Mouse (Mus musculus): ENCODE data around the gene Ndufaf2. TPM values are rescaled to one million over a fixed set of nuclear protein-coding genes. Genes with fewer than 3 reads are reported as not detected.

Gene Ndufaf2
- total and polyA plus RNA-seq, 2 experiments, result 10.5 to 26.1 TPM

DNA sequence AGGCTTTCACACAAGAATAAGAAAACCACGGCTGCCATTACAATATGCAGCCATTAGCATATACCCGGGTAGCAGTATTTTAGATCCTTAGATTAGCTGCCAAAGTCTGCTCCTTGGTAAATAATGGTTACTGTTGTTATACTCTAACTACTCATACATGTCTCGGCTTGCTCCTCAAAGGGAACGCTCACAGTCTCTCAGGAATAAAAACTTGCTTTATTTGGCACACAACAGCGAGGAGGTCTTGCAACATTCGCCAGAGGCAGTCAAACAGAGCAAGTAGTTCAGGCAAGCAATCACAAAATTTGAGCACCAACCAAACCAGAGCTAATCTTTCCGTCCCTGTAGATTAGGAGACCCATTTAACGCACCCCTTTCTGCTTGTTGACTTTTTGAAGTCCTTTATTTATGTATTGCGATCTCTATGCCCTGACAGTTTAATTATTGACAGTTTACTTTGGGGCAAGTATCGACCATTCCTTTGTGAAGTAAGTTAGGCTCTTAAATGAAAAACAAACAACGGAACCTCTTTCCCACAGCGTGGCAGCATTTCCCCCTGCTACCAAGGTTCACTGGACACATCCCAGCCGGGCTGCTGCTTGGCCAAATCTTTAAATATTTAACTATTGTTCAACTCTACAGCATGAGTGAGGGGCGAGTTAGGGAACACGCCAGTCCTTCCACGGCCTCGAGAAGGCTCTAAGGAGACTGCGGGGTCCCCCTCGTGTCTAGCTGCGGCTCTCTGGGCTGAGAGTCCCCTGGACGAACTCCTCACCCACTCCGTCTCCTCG is 114.8 kb downstream of the Ndufaf2 start:
- Histone ChIP-seq H3K27me3 (ENCODE audit: control insufficient read depth, insufficient read depth, low read length) (no peaks in the 10 kb centered on the region), H3K4me3 (ENCODE audit: insufficient read depth, low read depth, low read length) (peak overlapping the region; percentile 96), H3K4me1 (ENCODE audit: control insufficient read depth, insufficient read depth, low read length) (peaks cover 8% of the 10 kb centered on the region), H3K36me3 (ENCODE audit: control insufficient read depth, insufficient read depth, low read length) (peaks cover 13% of the 10 kb centered on the region; the same call in 1 of the 2 replicates), H3K9ac (ENCODE audit: low read depth, low read length) (peak overlapping the region; percentile 94), H3K27ac (replicated peaks; ENCODE audit: insufficient read depth, low read depth, low read length) (peak overlapping the region; percentile 97), H3K79me2 (ENCODE audit: control insufficient read depth, insufficient read depth, low read length) (no peaks in the 10 kb centered on the region; the same call in 1 of the 2 replicates)
- WGBS, result under 1% methylated on average over 23 of the region's 23 CpGs
- peak; percentile 96 for DNase-seq (ENCODE audit: extremely low read depth, low read depth, low spot score)
- TF ChIP-seq POLR2A (IDR thresholded peaks at IDR 0.05; ENCODE audit: extremely low read depth, insufficient read depth, low read length), result no peak

DNA sequence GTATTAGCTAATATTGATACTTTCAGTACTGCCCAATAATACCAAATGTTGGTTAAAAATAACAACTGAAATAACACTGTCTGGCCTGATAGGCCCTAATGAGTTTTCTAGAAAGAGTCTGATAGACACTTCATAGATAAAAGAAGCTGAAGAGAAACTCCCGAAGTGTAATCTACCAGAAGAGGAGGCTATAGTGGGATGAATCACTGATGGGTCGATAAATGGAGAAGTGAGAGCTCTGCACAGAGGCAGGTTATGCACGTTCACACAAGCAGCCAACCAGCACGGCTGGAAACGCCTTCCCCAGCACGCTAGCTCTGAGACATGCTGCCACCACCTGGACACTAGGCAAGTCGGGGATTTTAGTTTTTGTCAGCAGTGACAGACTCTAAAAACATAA is 117.1 kb downstream of the Ndufaf2 start:
- Histone ChIP-seq H3K27ac (replicated peaks; ENCODE audit: insufficient read depth, low read depth, low read length) (no peak overlapping the region), H3K27me3 (ENCODE audit: control insufficient read depth, insufficient read depth, low read length) (no peaks in the 10 kb centered on the region), H3K36me3 (ENCODE audit: control insufficient read depth, insufficient read depth, low read length) (no peaks in the 10 kb centered on the region; the same call in 1 of the 2 replicates), H3K4me3 (ENCODE audit: insufficient read depth, low read depth, low read length) (no peak overlapping the region), H3K79me2 (ENCODE audit: control insufficient read depth, insufficient read depth, low read length) (no peaks in the 10 kb centered on the region; the same call in 1 of the 2 replicates), H3K4me1 (ENCODE audit: control insufficient read depth, insufficient read depth, low read length) (peaks cover 8% of the 10 kb centered on the region), H3K9ac (ENCODE audit: low read depth, low read length) (no peak overlapping the region)
- WGBS, result under 1% methylated on average over 7 of the region's 7 CpGs
- DNase-seq (ENCODE audit: extremely low read depth, low read depth, low spot score), result peak; percentile 74
- TF ChIP-seq POLR2A (IDR thresholded peaks at IDR 0.05; ENCODE audit: extremely low read depth, insufficient read depth, low read length) (no peak), CTCF (IDR thresholded peaks at IDR 0.05; ENCODE audit: low read depth, low read length) (peak; percentile 88)

DNA sequence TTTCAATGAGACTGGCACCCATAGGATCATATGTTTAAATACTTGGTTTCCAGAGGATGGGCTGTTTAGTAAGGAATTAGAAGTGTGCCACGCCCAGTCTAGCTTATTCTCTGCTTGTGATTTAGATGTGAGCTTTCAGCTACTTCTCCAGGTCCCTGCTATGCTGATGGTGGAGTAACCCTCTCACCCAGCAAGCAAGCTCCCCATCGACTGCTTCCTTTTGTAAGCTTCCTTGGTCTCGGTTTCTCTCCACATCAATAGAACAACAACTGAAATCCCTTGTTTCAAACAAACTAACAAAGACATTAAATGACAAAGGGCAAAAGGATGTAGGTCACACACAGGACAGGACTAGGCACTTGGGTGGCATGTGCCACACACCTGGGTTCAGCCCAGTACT is 118.0 kb downstream of the Ndufaf2 start:
- H3K27me3 ChIP-seq (ENCODE audit: control insufficient read depth, insufficient read depth, low read length), result no peaks in the 10 kb centered on the region
- DNase-seq (ENCODE audit: extremely low read depth, low read depth, low spot score), result no peak
- H3K4me1 ChIP-seq (ENCODE audit: control insufficient read depth, insufficient read depth, low read length), result peaks cover 8% of the 10 kb centered on the region
- H3K9ac ChIP-seq (ENCODE audit: low read depth, low read length), result no peak overlapping the region
- H3K79me2 ChIP-seq (ENCODE audit: control insufficient read depth, insufficient read depth, low read length), result no peaks in the 10 kb centered on the region; the same call in 1 of the 2 replicates
- H3K27ac ChIP-seq (replicated peaks; ENCODE audit: insufficient read depth, low read depth, low read length), result no peak overlapping the region
- 87% methylated on average over 3 of the region's 3 CpGs for WGBS
- TF ChIP-seq POLR2A (IDR thresholded peaks at IDR 0.05; ENCODE audit: extremely low read depth, insufficient read depth, low read length) (no peak), CTCF (IDR thresholded peaks at IDR 0.05; ENCODE audit: low read depth, low read length) (no peak)
- no peak overlapping the region for H3K4me3 ChIP-seq (ENCODE audit: insufficient read depth, low read depth, low read length)
- no peaks in the 10 kb centered on the region for H3K36me3 ChIP-seq (ENCODE audit: control insufficient read depth, insufficient read depth, low read length)

DNA sequence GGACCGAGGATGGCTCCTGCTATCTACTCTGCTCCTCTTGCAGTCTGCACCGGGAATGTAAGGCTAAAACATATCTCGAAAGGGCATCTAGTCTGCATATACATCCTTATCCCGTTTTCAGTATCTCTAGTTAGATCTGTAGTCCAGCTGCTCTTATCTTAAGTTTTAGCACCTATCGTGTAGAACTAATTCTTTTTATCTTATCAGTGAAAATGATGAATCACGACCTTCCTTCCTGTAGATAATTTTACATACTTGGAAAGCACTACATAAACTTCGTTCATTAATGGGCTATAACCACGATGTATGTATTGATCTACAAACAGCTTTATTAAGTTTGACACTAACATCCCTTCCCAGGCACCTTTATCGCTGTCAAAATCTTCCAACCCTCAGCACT is 118.5 kb downstream of the Ndufaf2 start:
- TF ChIP-seq POLR2A (IDR thresholded peaks at IDR 0.05; ENCODE audit: extremely low read depth, insufficient read depth, low read length) (no peak), CTCF (IDR thresholded peaks at IDR 0.05; ENCODE audit: low read depth, low read length) (no peak)
- H3K36me3 ChIP-seq (ENCODE audit: control insufficient read depth, insufficient read depth, low read length), result no peaks in the 10 kb centered on the region
- no peak overlapping the region for H3K9ac ChIP-seq (ENCODE audit: low read depth, low read length)
- no peaks in the 10 kb centered on the region for H3K27me3 ChIP-seq (ENCODE audit: control insufficient read depth, insufficient read depth, low read length)
- no peaks in the 10 kb centered on the region; the same call in 1 of the 2 replicates for H3K79me2 ChIP-seq (ENCODE audit: control insufficient read depth, insufficient read depth, low read length)
- H3K27ac ChIP-seq (replicated peaks; ENCODE audit: insufficient read depth, low read depth, low read length), result no peak overlapping the region
- H3K4me3 ChIP-seq (ENCODE audit: insufficient read depth, low read depth, low read length), result no peak overlapping the region
- no peak for DNase-seq (ENCODE audit: extremely low read depth, low read depth, low spot score)
- H3K4me1 ChIP-seq (ENCODE audit: control insufficient read depth, insufficient read depth, low read length), result peaks cover 8% of the 10 kb centered on the region
- 83% methylated on average over 9 of the region's 9 CpGs for WGBS

DNA sequence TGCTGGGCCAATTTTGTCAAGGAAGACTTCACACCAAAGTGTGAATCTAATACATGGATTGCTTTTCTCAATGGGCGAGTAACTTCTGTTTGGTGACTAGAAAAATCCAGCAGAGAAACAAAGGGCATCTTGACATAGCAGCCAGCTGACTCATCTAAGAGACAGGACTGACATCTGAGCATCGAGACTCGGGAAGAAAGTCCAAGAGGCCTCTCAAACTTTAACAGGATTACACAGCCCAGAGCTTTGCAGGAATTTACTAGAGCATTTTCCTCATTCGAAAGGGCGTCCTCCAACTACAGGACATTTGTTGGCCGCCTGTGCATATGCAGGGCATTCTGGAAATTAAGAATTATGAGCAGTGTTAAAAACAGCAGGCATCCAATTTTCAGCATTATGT is 119.0 kb downstream of the Ndufaf2 start:
- Histone ChIP-seq H3K27ac (replicated peaks; ENCODE audit: insufficient read depth, low read depth, low read length) (no peak overlapping the region), H3K27me3 (ENCODE audit: control insufficient read depth, insufficient read depth, low read length) (no peaks in the 10 kb centered on the region), H3K9ac (ENCODE audit: low read depth, low read length) (no peak overlapping the region), H3K4me3 (ENCODE audit: insufficient read depth, low read depth, low read length) (no peak overlapping the region), H3K79me2 (ENCODE audit: control insufficient read depth, insufficient read depth, low read length) (no peaks in the 10 kb centered on the region; the same call in 1 of the 2 replicates), H3K4me1 (ENCODE audit: control insufficient read depth, insufficient read depth, low read length) (peaks cover 8% of the 10 kb centered on the region), H3K36me3 (ENCODE audit: control insufficient read depth, insufficient read depth, low read length) (no peaks in the 10 kb centered on the region)
- no peak for DNase-seq (ENCODE audit: extremely low read depth, low read depth, low spot score)
- no peak for TF ChIP-seq CTCF (IDR thresholded peaks at IDR 0.05; ENCODE audit: low read depth, low read length)
- TF ChIP-seq POLR2A (IDR thresholded peaks at IDR 0.05; ENCODE audit: extremely low read depth, insufficient read depth, low read length), result no peak
- WGBS, result 78% methylated on average over 6 of the region's 6 CpGs

DNA sequence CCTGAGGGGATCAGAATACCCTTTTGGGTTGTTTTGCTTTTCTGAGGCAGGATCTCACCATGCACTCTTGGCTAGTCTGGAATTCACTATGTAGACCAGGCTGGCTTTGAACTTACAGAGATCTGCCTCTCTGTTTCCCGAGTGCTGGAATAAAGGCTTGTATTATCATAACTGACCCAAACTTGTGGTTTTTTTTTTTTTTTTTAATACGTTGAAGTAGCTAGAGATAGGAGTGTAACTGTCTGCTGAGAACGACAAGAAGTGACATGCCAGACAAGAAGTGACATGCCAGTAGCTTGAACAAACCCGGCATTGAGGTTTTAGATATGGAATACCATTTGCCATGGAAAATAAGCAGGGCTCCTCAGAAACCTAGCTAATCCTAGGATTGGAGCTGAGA is 125.6 kb downstream of the Ndufaf2 start:
- TF ChIP-seq POLR2A (IDR thresholded peaks at IDR 0.05; ENCODE audit: extremely low read depth, insufficient read depth, low read length) (no peak), CTCF (IDR thresholded peaks at IDR 0.05; ENCODE audit: low read depth, low read length) (no peak)
- Histone ChIP-seq H3K4me3 (ENCODE audit: insufficient read depth, low read depth, low read length) (no peak overlapping the region), H3K4me1 (ENCODE audit: control insufficient read depth, insufficient read depth, low read length) (no peaks in the 10 kb centered on the region), H3K79me2 (ENCODE audit: control insufficient read depth, insufficient read depth, low read length) (no peaks in the 10 kb centered on the region), H3K27me3 (ENCODE audit: control insufficient read depth, insufficient read depth, low read length) (no peaks in the 10 kb centered on the region), H3K27ac (replicated peaks; ENCODE audit: insufficient read depth, low read depth, low read length) (no peak overlapping the region), H3K9ac (ENCODE audit: low read depth, low read length) (no peak overlapping the region), H3K36me3 (ENCODE audit: control insufficient read depth, insufficient read depth, low read length) (no peaks in the 10 kb centered on the region)
- 97% methylated on average over 4 of the region's 4 CpGs for WGBS
- no peak for DNase-seq (ENCODE audit: extremely low read depth, low read depth, low spot score)

All from liver, adult 2 months (tissue).